Mouse (Mus musculus): Measurements from ENCODE around the gene Lman2. TPM values are rescaled to one million over a fixed set of nuclear protein-coding genes. Genes with fewer than 3 reads are reported as not detected.

Lman2 gene
- total RNA-seq, 2 experiments from 2014 or later, result 32.2 to 34.6 TPM

GRCm38 (mm10) chr13:55374206-55374924 is 11.8 kb upstream of the Lman2 start:
- intact Hi-C loops (cut with DNase I; ENCODE audit: low total_unique reads), result no loop called here
- DNase-seq, result no peak

GRCm38 (mm10) chr13:55371740-55372139 is 9.2 kb upstream of the Lman2 start:
- intact Hi-C loops (cut with DNase I; ENCODE audit: low total_unique reads), result no loop called here
- DNase-seq, result no peak

- intact Hi-C loops (cut with DNase I; ENCODE audit: low total_unique reads), result no loop called here
- DNase-seq, result peak; percentile 26
These were observed 8.6 kb upstream of the Lman2 start for GRCm38 (mm10) chr13:55371007-55371681.

GRCm38 (mm10) chr13:55370234-55370633 is 7.7 kb upstream of the Lman2 start:
- DNase-seq, result no peak
- intact Hi-C loops (cut with DNase I; ENCODE audit: low total_unique reads), result no loop called here

- peak; percentile 17 for DNase-seq
- intact Hi-C loops (cut with DNase I; ENCODE audit: low total_unique reads), result no loop called here
These were observed 7.0 kb upstream of the Lman2 start, which contains the start of gene Rgs14 for GRCm38 (mm10) chr13:55369531-55370114. Rgs14 (plus strand) TSS chr13:55369732.

GRCm38 (mm10) chr13:55368401-55368800 is 5.8 kb upstream of the Lman2 start:
- DNase-seq, result no peak
- intact Hi-C loops (cut with DNase I; ENCODE audit: low total_unique reads), result no loop called here

GRCm38 (mm10) chr13:55361974-55362452 is 570 bp downstream of the Lman2 start:
- DNase-seq, result peak; percentile 46
- intact Hi-C loops (cut with DNase I; ENCODE audit: low total_unique reads), result no loop called here

GRCm38 (mm10) chr13:55361145-55361544 is 1.4 kb downstream of the Lman2 start:
- DNase-seq, result no peak
- intact Hi-C loops (cut with DNase I; ENCODE audit: low total_unique reads), result no loop called here

GRCm38 (mm10) chr13:55346745-55347144 is 15.8 kb downstream of the Lman2 start:
- DNase-seq, result no peak
- intact Hi-C loops (cut with DNase I; ENCODE audit: low total_unique reads), result no loop called here

GRCm38 (mm10) chr13:55344286-55344685 is 18.3 kb downstream of the Lman2 start:
- no peak for DNase-seq
- intact Hi-C loops (cut with DNase I; ENCODE audit: low total_unique reads), result no loop called here

- intact Hi-C loops (cut with DNase I; ENCODE audit: low total_unique reads), result no loop called here
- DNase-seq, result no peak
These were observed 20.1 kb downstream of the Lman2 start for GRCm38 (mm10) chr13:55342469-55342868.

GRCm38 (mm10) chr13:55339259-55339658 is 23.3 kb downstream of the Lman2 start:
- intact Hi-C loops (cut with DNase I; ENCODE audit: low total_unique reads), result no loop called here
- DNase-seq, result no peak

GRCm38 (mm10) chr13:55338131-55339054 is 24.2 kb downstream of the Lman2 start:
- intact Hi-C loops (cut with DNase I; ENCODE audit: low total_unique reads), result no loop called here

GRCm38 (mm10) chr13:55337341-55337975 is 25.1 kb downstream of the Lman2 start:
- intact Hi-C loops (cut with DNase I; ENCODE audit: low total_unique reads), result no loop called here
- no peak for DNase-seq

More at GRCm38 (mm10) chr13:55338131-55339054, 24.2 kb downstream of the Lman2 start:
- no peak for DNase-seq

GRCm38 (mm10) chr13:55335701-55336100 is 26.9 kb downstream of the Lman2 start:
- intact Hi-C loops (cut with DNase I; ENCODE audit: low total_unique reads), result no loop called here
- DNase-seq, result no peak

- DNase-seq, result no peak
- intact Hi-C loops (cut with DNase I; ENCODE audit: low total_unique reads), result no loop called here
These were observed 30.3 kb downstream of the Lman2 start for GRCm38 (mm10) chr13:55332331-55332730.

- intact Hi-C loops (cut with DNase I; ENCODE audit: low total_unique reads), result no loop called here
- no peak for DNase-seq
These were observed 31.8 kb downstream of the Lman2 start for GRCm38 (mm10) chr13:55330567-55331400.

Measured in gastrocnemius, postnatal 14 days (tissue).